16 mouse cellular contexts compared by ENCODE assay signal in genomic region chr1:74337241-74337771, GRCm38 (mm10). TPM values are rescaled to one million over a fixed set of nuclear protein-coding genes. Genes with fewer than 3 reads are reported as not detected.
A peak's percentile ranks its signal among the peaks of the same experiment; 100 is the strongest.
DNase-seq lines count a peak whose midpoint lies in the region; ATAC-seq lines count a peak whose summit lies in the region.
"Had no signal": no experiment of that assay in that cellular context is flagged by ENCODE, and none has a peak within 500 bp of the region (broad histone marks: within the 10 kb centered on the region; RNA-seq: fewer than 3 reads in every experiment).

No protein-coding gene starts in this region.

- no peak overlapping the region for H3K27ac ChIP-seq in midbrain, embryonic 11.5 days (ENCODE audit: low read depth, low read length)
- H3K27ac ChIP-seq: hindbrain, embryonic 14.5 days; limb, embryonic 15.5 days; midbrain, embryonic 15.5 days had no signal

- no peak for ATAC-seq in midbrain, embryonic 11.5 days (ENCODE audit: low FRiP score)
- ATAC-seq: CD4-positive, CD25-positive, alpha-beta regulatory T cell, adult 4 months; midbrain, embryonic 15.5 days had no signal

- intact Hi-C loops in heart, postnatal 25 days (cut with DNase I) = no loop called here

- no peaks in the 10 kb centered on the region for H3K9me3 ChIP-seq in midbrain, embryonic 11.5 days (ENCODE audit: control insufficient read depth, low read length)
- H3K9me3 ChIP-seq: limb, embryonic 15.5 days; midbrain, embryonic 15.5 days had no signal

- no peaks in the 10 kb centered on the region for H3K27me3 ChIP-seq in midbrain, embryonic 11.5 days (ENCODE audit: control insufficient read depth, insufficient read depth, low read length)
- H3K27me3 ChIP-seq: limb, embryonic 15.5 days; midbrain, embryonic 15.5 days had no signal

- peaks cover 11% of the 10 kb centered on the region for H3K4me1 ChIP-seq in midbrain, embryonic 11.5 days (ENCODE audit: control insufficient read depth, insufficient read depth, low read length)

- peak; percentile 34 to 44 for DNase-seq in heart, adult 18-20 months
- no peak for DNase-seq in heart, postnatal 25 days (ENCODE audit: low spot score)
- DNase-seq in ovary, adult 18-20 months (ENCODE audit: low spot score) = peak; percentile 61
- no peak for DNase-seq in ovary, postnatal 14 days (ENCODE audit: low spot score)
- DNase-seq in cerebellum, adult 9-11 months = peak; percentile 56
- DNase-seq in midbrain, embryonic 11.5 days (ENCODE audit: low spot score, missing footprints) = no peak
- no peak for DNase-seq in kidney, adult 11 months
- DNase-seq: kidney, adult 18-20 months; kidney, postnatal 14 days; lung, embryonic 14.5 days; right cerebral cortex, postnatal 4 days; thymus, adult 2 months had no signal

- H3K4me2 ChIP-seq in midbrain, embryonic 11.5 days = no peak overlapping the region
- H3K4me2 ChIP-seq: hindbrain, embryonic 14.5 days; limb, embryonic 15.5 days; lung, embryonic 14.5 days; midbrain, embryonic 15.5 days had no signal

- 77% methylated on average over 3 of the region's 3 CpGs for WGBS in midbrain, embryonic 11.5 days

- no peaks in the 10 kb centered on the region for H3K36me3 ChIP-seq in midbrain, embryonic 11.5 days (ENCODE audit: control insufficient read depth, insufficient read depth, low read length)
- H3K36me3 ChIP-seq: limb, embryonic 15.5 days; midbrain, embryonic 15.5 days had no signal

- H3K4me3 ChIP-seq in midbrain, embryonic 11.5 days (ENCODE audit: low read depth, low read length) = no peak overlapping the region
- H3K4me3 ChIP-seq: limb, embryonic 15.5 days; midbrain, embryonic 15.5 days had no signal

- H3K9ac ChIP-seq in midbrain, embryonic 11.5 days (ENCODE audit: low read length) = no peak overlapping the region
- H3K9ac ChIP-seq: hindbrain, embryonic 14.5 days; limb, embryonic 15.5 days; lung, embryonic 14.5 days; midbrain, embryonic 15.5 days had no signal

RNA-seq across cellular contexts. Expression of gene Catip, which starts 24.6 kb away (rescaled TPM):
- under 1 TPM in 1 of 2 experiments, not detected in 1; 0.44 TPM for total RNA-seq in heart, adult 18-20 months (2021)
- under 1 TPM; 0.18 to 0.28 TPM for total RNA-seq in heart, postnatal 25 days (2021)
- polyA plus RNA-seq in midbrain, embryonic 11.5 days (2014; fragmentation: Nextera tagmentation; extraction: Ambion mirVana) = 0.05 and 0.22 TPM in 2 replicates

RNA-seq across cellular contexts. Expression of gene Tmbim1, which starts 31.9 kb away (rescaled TPM):
- 10 to 100 TPM; 40.2 to 46.3 TPM for total RNA-seq in heart, adult 18-20 months (2021)
- total RNA-seq in heart, postnatal 25 days (2021) = 10 to 100 TPM; 38.4 to 41.5 TPM
- 6.4 and 7.0 TPM in 2 replicates for polyA plus RNA-seq in midbrain, embryonic 11.5 days (2014; fragmentation: Nextera tagmentation; extraction: Ambion mirVana)

RNA-seq across cellular contexts. Expression of gene Slc11a1, which starts 37.7 kb away (rescaled TPM):
- 1 to 10 TPM; 5.3 to 5.4 TPM for total RNA-seq in heart, adult 18-20 months (2021)
- 1 to 10 TPM; 2.5 to 3.2 TPM for total RNA-seq in heart, postnatal 25 days (2021)
- 1.6 and 2.1 TPM in 2 replicates for polyA plus RNA-seq in midbrain, embryonic 11.5 days (2014; fragmentation: Nextera tagmentation; extraction: Ambion mirVana)

RNA-seq across cellular contexts. Expression of gene Pnkd, which starts 52.6 kb away (rescaled TPM):
- total RNA-seq in heart, adult 18-20 months (2021) = 100 to 1,000 TPM; 138 to 151 TPM
- total RNA-seq in heart, postnatal 25 days (2021) = 100 to 1,000 TPM; 160 to 161 TPM
- 83.9 and 84.6 TPM in 2 replicates for polyA plus RNA-seq in midbrain, embryonic 11.5 days (2014; fragmentation: Nextera tagmentation; extraction: Ambion mirVana)

RNA-seq across cellular contexts. Expression of gene Aamp, which starts 52.8 kb away (rescaled TPM):
- 100 to 1,000 TPM in 1 of 2 experiments, 10 to 100 TPM in 1; 99.8 to 102 TPM for total RNA-seq in heart, adult 18-20 months (2021)
- 10 to 100 TPM; 87.5 to 94.8 TPM for total RNA-seq in heart, postnatal 25 days (2021)
- polyA plus RNA-seq in midbrain, embryonic 11.5 days (2014; fragmentation: Nextera tagmentation; extraction: Ambion mirVana) = 175 and 186 TPM in 2 replicates

Comparison
In these comparisons a context has a peak if more than half of its experiments do, and no peak if none do; other contexts are left out.
1. DNase-seq: peak in heart, adult 18-20 months (2 of 2), ovary, adult 18-20 months (single experiment) and cerebellum, adult 9-11 months (single experiment); none in heart, postnatal 25 days (single experiment), ovary, postnatal 14 days (single experiment), midbrain, embryonic 11.5 days (single experiment) and kidney, adult 11 months (single experiment).